8 mouse cellular contexts compared by ENCODE assay signal in the genomic region with DNA sequence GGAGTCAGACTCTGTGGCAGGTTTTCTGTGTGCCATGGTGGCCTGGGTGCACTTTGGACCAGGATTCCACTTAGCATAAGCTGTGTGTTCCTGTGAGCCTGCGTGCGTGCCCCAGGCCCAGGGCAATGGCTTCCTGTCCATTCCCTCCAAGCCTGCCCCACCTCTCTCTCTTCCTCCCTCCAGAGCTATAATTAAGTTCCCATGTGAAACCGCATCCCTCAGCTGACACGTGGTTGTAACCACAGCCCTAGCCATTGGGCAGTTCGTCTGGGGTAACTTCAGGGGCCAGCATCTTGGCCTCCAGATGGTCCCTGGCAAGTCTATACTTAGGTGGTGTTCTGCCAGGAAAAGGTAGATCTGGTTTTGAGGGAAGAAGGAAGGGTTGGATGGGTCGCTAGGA. TPM values are rescaled to one million over a fixed set of nuclear protein-coding genes. Genes with fewer than 3 reads are reported as not detected.
A peak's percentile ranks its signal among the peaks of the same experiment; 100 is the strongest.
DNase-seq lines count a peak whose midpoint lies in the region; ATAC-seq and TF ChIP-seq lines count a peak whose summit lies in the region.

No protein-coding gene starts in this region.

- peak; percentile 36 for DNase-seq in right cerebral cortex, postnatal 25 days
- DNase-seq in right cerebral cortex, postnatal 14 days, result no peak
- peak; percentile 68 to 77 for DNase-seq in heart, adult 2 months
- peak; percentile 41 for DNase-seq in limb, embryonic 14.5 days (ENCODE audit: low spot score)
- peak; percentile 31 for DNase-seq in splenic B cell, adult 2 months (ENCODE audit: low read depth, low spot score)
- no peak for DNase-seq in frontal cortex, postnatal 10 days (ENCODE audit: low spot score in 2 of 2)
- no peak for DNase-seq in urinary bladder, postnatal 25 days (ENCODE audit: low spot score)
- no peak for DNase-seq in cerebellum, adult 18-20 months

- no peaks in the 10 kb centered on the region for H3K9me3 ChIP-seq in limb, embryonic 14.5 days (ENCODE audit: control insufficient read depth, low read length)

- H3K4me2 ChIP-seq in limb, embryonic 14.5 days (replicated peaks; ENCODE audit: low read depth, low read length, severe bottlenecking), result no peak overlapping the region

- H3K4me1 ChIP-seq in heart, adult 2 months (ENCODE audit: control insufficient read depth, insufficient read depth, low read length), result peaks cover 32% of the 10 kb centered on the region
- H3K4me1 ChIP-seq in limb, embryonic 14.5 days (ENCODE audit: control insufficient read depth, insufficient read depth, low read length), result peaks cover 44% of the 10 kb centered on the region

- 0 out of 2 replicates have a peak, but pooled peaks have one; percentile 33 for TF ChIP-seq POLR2A in heart, adult 2 months (IDR thresholded peaks at IDR 0.05; ENCODE audit: insufficient read depth, low read depth, low read length)
- no peak for TF ChIP-seq POLR2A in limb, embryonic 14.5 days (IDR thresholded peaks at IDR 0.05; ENCODE audit: borderline replicate concordance, extremely low read depth, insufficient read depth, insufficient read length)

- no peak for ATAC-seq in limb, embryonic 14.5 days (ENCODE audit: low FRiP score, low read depth)

- no peak overlapping the region for H3K9ac ChIP-seq in heart, adult 2 months (ENCODE audit: low read depth, low read length)
- no peak overlapping the region for H3K9ac ChIP-seq in limb, embryonic 14.5 days (ENCODE audit: low read depth, low read length, severe bottlenecking)

- 16% methylated on average over 6 of the region's 6 CpGs for WGBS in heart, adult 2 months
- WGBS in limb, embryonic 14.5 days, result 21% methylated on average over 6 of the region's 6 CpGs

- no peak for TF ChIP-seq CTCF in heart, adult 2 months (IDR thresholded peaks at IDR 0.05)

- peak; percentile 66; the same call in 1 of the 2 replicates for TF ChIP-seq EP300 in heart, adult 2 months (IDR thresholded peaks at IDR 0.05; ENCODE audit: insufficient read depth, low read depth, low read length)

- no peaks in the 10 kb centered on the region for H3K27me3 ChIP-seq in heart, adult 2 months (ENCODE audit: control insufficient read depth, insufficient read depth, low read length)
- H3K27me3 ChIP-seq in limb, embryonic 14.5 days (ENCODE audit: control insufficient read depth, insufficient read depth, low read length), result no peaks in the 10 kb centered on the region
- no peaks in the 10 kb centered on the region for H3K27me3 ChIP-seq in splenic B cell, adult 2 months (ENCODE audit: control insufficient read depth, insufficient read depth, low read length, poor library complexity, severe bottlenecking)

- peaks cover 2% of the 10 kb centered on the region for H3K79me2 ChIP-seq in heart, adult 2 months (replicated peaks; ENCODE audit: control insufficient read depth, insufficient read depth, low read length)

- intact Hi-C loops in heart, adult 2 months (cut with DNase I), result no loop called here

- H3K36me3 ChIP-seq in heart, adult 2 months (ENCODE audit: control insufficient read depth, insufficient read depth, low read length), result no peaks in the 10 kb centered on the region; the same call in 1 of the 2 replicates
- H3K36me3 ChIP-seq in limb, embryonic 14.5 days (ENCODE audit: control insufficient read depth, insufficient read depth, low read length), result peaks cover 23% of the 10 kb centered on the region
- H3K36me3 ChIP-seq in splenic B cell, adult 2 months (ENCODE audit: control insufficient read depth, insufficient read depth, low read length, poor library complexity, severe bottlenecking), result peaks cover 3% of the 10 kb centered on the region; the same call in 1 of the 2 replicates

- no peak overlapping the region for H3K4me3 ChIP-seq in heart, adult 2 months
- no peak overlapping the region for H3K4me3 ChIP-seq in limb, embryonic 14.5 days (replicated peaks; ENCODE audit: low read length)

- peak overlapping the region; percentile 76 for H3K27ac ChIP-seq in heart, adult 2 months
- no peak overlapping the region for H3K27ac ChIP-seq in limb, embryonic 14.5 days (replicated peaks; ENCODE audit: low read depth, low read length)

RNA-seq across cellular contexts. Expression of gene Ppard, which starts 15.1 kb away (rescaled TPM):
- total RNA-seq in heart, adult 2 months (2021), result 10 to 100 TPM; 31.5 to 35.9 TPM
- 31.2 and 33.0 TPM in 2 replicates for polyA plus RNA-seq in heart, adult 2 months (2012; rRNA removed)
- 29.2 and 37.9 TPM in 2 replicates for polyA plus RNA-seq in limb, embryonic 14.5 days (2012; rRNA removed)
- polyA plus RNA-seq in limb, embryonic 14.5 days (2014; fragmentation: Nextera tagmentation; extraction: Ambion mirVana), result 3.7 and 4.2 TPM in 2 replicates

RNA-seq across cellular contexts. Expression of gene Def6, which starts 40.0 kb away (rescaled TPM):
- total RNA-seq in heart, adult 2 months (2021), result 1 to 10 TPM; 2.9 to 4.5 TPM
- 3.4 and 4.0 TPM in 2 replicates for polyA plus RNA-seq in heart, adult 2 months (2012; rRNA removed)
- 14.6 and 15.5 TPM in 2 replicates for polyA plus RNA-seq in limb, embryonic 14.5 days (2012; rRNA removed)
- polyA plus RNA-seq in limb, embryonic 14.5 days (2014; fragmentation: Nextera tagmentation; extraction: Ambion mirVana), result 10.0 and 12.7 TPM in 2 replicates

Comparison
In these comparisons a context has a peak if more than half of its experiments do, and no peak if none do; other contexts are left out.
1. DNase-seq: peak in right cerebral cortex, postnatal 25 days (single experiment), heart, adult 2 months (2 of 2), limb, embryonic 14.5 days (single experiment) and splenic B cell, adult 2 months (single experiment); none in right cerebral cortex, postnatal 14 days (single experiment), frontal cortex, postnatal 10 days (0 of 2), urinary bladder, postnatal 25 days (single experiment) and cerebellum, adult 18-20 months (0 of 2).